Mouse (Mus musculus) brown adipose tissue, adult 24 weeks (tissue): ENCODE measurements at regions not wholly inside any gene's neighbourhood (a gene's known extent, or its start where the extent isn't known, plus 50 kb on each side); places are given as distances from the start of the nearest gene placed in this dataset.

ENCODE experiments used
- H3K27ac ChIP-seq: fragments of 200-500 bp; replicated peaks from 2 replicates; pipeline ENCODE4 v1.5.1; 2012; ENCODE audit warnings: low read depth, mild to moderate bottlenecking, low read length
- H3K4me1 ChIP-seq: fragments of 200-500 bp; 2 replicates; pipeline ENCODE4 v1.6.1; 2012; ENCODE audit warnings: low read length, mixed read lengths; ENCODE audit not compliant: control insufficient read depth, insufficient read depth, insufficient read length
- H3K4me3 ChIP-seq: fragments of 200-500 bp; 2 replicates; pipeline ENCODE4 v1.5.1; 2012; ENCODE audit warnings: low read depth, mild to moderate bottlenecking, low read length, moderate library complexity; ENCODE audit not compliant: insufficient read depth

DNA sequence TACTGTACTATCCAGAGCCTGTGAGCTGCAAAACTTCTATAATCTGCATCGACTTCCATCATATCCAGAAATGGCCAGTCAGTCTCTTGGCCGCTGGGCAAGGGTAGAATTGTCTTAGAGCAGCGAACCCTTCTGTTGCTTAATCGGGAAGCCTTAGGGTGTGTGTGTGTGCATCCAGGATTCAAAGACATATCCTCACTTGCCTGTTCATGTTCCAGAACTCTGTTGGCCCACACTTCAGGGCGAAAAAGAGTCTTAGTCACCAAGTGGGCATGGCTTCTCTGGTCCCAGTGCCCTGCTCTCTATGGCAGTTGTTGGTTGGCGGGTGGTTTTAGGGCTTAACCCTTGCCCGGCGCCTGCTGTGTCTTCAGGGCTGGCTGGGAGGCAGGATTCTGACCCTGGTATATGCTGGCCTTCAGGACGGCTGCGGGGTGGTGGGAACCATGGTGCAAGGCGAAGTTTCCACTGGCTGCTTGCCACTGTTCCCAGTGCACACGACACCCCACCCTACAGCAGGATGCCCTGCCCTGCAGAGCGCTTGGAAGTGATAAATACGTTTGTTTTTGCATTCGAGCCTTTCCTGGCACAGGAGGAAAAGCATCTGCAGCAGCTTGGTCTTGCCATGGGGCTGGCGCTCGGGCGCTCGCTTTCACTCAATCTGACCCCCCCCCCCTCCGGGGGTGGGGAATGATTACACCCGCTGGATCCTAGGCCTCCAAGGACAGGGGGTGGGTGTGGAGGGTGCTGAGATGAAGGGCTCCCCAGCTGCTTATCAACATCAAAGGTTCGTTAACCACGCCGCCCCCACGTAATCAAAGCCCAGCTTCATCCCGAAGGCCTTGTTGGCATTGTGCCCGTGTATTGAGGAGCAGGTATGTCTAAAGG, 54.9 kb upstream of the Itga6 start:
- Histone ChIP-seq H3K4me3 (no peak overlapping the region), H3K4me1 (peaks cover 5% of the 10 kb centered on the region; the same call in 1 of the 2 replicates), H3K27ac (no peak overlapping the region)

DNA sequence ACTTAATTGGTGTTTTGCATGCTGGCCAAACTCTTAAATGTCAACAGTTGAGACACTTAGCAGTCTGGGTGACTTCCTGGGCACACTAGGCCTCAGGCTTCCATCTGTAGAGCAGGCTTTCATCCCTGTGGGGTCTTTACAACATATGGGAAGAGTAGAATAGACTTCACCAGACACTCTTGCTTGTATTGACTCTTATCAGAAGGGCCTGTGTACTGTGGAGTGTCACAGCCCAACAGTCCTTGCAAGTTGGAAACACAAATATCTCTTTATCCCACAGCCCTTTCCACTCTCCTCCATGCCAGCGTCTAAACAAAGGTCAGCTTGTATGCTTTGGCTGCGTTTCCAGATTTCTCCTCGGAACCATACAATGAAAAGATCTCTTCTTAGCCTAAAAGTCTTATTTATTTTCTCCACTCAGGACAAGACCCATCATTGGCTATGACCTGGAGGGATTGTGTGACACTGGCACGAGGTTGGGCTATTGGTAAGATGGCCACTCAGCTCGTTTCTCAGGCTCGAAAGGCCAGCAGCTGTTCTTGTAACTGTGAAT, 50.6 kb upstream of the Itga6 start:
- peaks cover 16% of the 10 kb centered on the region; the same call in 1 of the 2 replicates for H3K4me1 ChIP-seq
- no peak overlapping the region for H3K27ac ChIP-seq
- H3K4me3 ChIP-seq = no peak overlapping the region
